Mouse (Mus musculus) neural tube, embryonic 12.5 days (tissue): ENCODE data around the gene Tet3. TPM values are rescaled to one million over a fixed set of nuclear protein-coding genes. Genes with fewer than 3 reads are reported as not detected.

Source experiments
- ATAC-seq: fragments of 200-750 bp; cut with Nextera tagmentation; 2 replicates; pipeline ENCODE4 v1.8.0; 2017; ENCODE audit warnings: low read depth, mild to moderate bottlenecking, moderate TSS enrichment, moderate library complexity; ENCODE audit not compliant: low FRiP score
- H3K27ac ChIP-seq: fragments of 300-500 bp; sonication (generic); 2 replicates; pipeline ENCODE4 v1.5.1; 2016
- H3K27me3 ChIP-seq: fragments of 300-500 bp; sonication (generic); replicated peaks from 2 replicates; pipeline ENCODE4 v1.6.1; 2016; ENCODE audit warnings: mild to moderate bottlenecking
- H3K36me3 ChIP-seq: fragments of 300-500 bp; sonication (generic); 2 replicates; pipeline ENCODE4 v1.6.1; 2016; ENCODE audit warnings: mild to moderate bottlenecking
- H3K4me1 ChIP-seq: fragments of 300-500 bp; sonication (generic); 2 replicates; pipeline ENCODE4 v1.6.1; 2016
- H3K4me2 ChIP-seq: fragments of 300-500 bp; sonication (generic); replicated peaks from 2 replicates; pipeline ENCODE4 v1.6.1; 2016; ENCODE audit warnings: mild to moderate bottlenecking
- H3K4me3 ChIP-seq: fragments of 300-500 bp; sonication (generic); 2 replicates; pipeline ENCODE4 v1.5.1; 2016
- H3K9ac ChIP-seq: fragments of 300-500 bp; sonication (generic); 2 replicates; pipeline ENCODE4 v1.6.1; 2016; ENCODE audit warnings: mild to moderate bottlenecking
- H3K9me3 ChIP-seq: fragments of 300-500 bp; sonication (generic); 2 replicates; pipeline ENCODE4 v1.6.1; 2016; ENCODE audit warnings: mild to moderate bottlenecking
- WGBS: fragments of 180-500 bp; shearing (Covaris S2); methylation state at CpG from one replicate; pipeline ENCODE4 v1.1.7; 2016; 5-methylcytosine and 5-hydroxymethylcytosine counted together
- polyA plus RNA-seq: library from polyadenylated mRNA; unstranded; fragments of >200 nt; fragmentation: Nextera tagmentation; extraction: Ambion mirVana; gene quantifications from 2 replicates; pipeline ENCODE4 v1.2.1, GENCODE M21; 2016

Gene Tet3
- polyA plus RNA-seq, 1 experiment from 2014 or later = 64.5 TPM

DNA sequence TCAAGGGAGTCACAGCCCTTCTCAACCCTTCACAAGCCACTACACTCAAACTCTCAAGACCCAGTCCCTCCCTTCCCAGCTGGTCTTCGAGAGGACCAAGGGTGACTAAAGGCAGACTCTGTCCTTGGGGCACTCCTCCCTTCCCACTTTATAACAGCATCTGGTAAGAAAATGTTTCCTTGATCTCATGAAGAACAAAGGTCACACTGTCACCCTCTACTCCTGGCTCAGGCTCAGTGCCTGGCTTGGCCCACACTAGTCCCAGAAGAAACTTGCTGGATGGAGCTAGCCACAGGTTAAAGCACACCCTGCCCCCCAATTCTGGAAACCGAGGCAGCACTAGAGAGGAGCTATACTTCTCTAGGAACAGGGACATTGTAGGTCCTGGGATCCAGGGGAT lies 13.1 kb downstream of the Tet3 start:
- Histone ChIP-seq H3K4me1 (peaks cover 75% of the 10 kb centered on the region), H3K36me3 (peaks cover 8% of the 10 kb centered on the region)

DNA sequence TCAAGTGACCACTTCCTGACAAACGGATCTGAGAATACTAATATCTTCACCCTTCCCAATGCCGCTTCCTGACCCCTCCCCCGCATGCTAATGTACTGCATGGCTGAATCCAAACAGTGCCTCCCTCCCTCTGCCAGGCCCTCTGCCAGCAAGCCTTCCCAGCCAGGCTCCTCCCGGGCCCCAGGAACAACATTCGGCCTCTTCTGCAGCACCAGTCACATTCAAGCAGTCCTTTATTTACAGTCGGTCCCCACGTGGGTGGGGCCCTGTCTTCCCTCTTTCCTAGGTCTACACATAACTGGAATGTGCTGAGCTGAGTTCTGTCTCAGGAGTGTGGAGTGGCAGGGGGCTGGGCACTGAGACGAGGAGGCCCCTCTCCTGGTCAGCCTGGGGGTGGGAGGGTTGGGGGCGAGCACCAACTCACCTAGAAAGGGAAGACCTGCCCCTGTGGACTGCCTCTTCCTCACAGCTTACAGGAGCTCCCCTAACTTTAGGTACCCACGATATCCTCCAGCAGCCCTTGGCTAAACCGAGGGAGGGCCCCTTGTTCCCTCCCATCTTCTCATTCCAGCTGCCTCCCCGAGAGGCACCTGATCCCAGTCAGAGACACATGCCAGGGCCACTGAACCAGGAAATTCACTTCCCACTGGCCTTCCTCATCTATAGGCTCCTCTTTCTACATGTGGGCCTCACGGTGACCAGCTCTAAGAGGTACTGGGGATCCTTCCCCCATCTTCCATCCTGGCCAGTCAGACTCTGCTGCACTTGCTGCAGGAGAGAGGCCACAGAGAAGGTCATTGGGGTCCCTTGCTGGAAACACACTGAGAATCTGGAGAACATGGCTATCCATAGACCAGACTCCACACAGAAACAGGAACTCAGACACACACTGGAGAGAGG lies 15.2 kb downstream of the Tet3 start:
- WGBS = 10% methylated on average over 13 of the region's 13 CpGs
- Histone ChIP-seq H3K9ac (0 out of 2 replicates have a peak overlapping the region, but pooled peaks have one; percentile 36), H3K27me3 (no peaks in the 10 kb centered on the region), H3K27ac (peak overlapping the region; percentile 43; the same call in 1 of the 2 replicates), H3K4me2 (peak overlapping the region; percentile 74), H3K36me3 (peaks cover 13% of the 10 kb centered on the region), H3K4me1 (peaks cover 77% of the 10 kb centered on the region), H3K4me3 (no peak overlapping the region; the same call in 1 of the 2 replicates), H3K9me3 (no peaks in the 10 kb centered on the region)
- peak; percentile 31 for ATAC-seq

More for the DNA sequence above, 13.1 kb downstream of the Tet3 start:
- Histone ChIP-seq H3K9me3 (no peaks in the 10 kb centered on the region), H3K4me3 (no peak overlapping the region), H3K27ac (no peak overlapping the region), H3K27me3 (no peaks in the 10 kb centered on the region), H3K4me2 (no peak overlapping the region), H3K9ac (no peak overlapping the region)
- 81% methylated on average over 2 of the region's 2 CpGs for WGBS
- ATAC-seq = no peak

DNA sequence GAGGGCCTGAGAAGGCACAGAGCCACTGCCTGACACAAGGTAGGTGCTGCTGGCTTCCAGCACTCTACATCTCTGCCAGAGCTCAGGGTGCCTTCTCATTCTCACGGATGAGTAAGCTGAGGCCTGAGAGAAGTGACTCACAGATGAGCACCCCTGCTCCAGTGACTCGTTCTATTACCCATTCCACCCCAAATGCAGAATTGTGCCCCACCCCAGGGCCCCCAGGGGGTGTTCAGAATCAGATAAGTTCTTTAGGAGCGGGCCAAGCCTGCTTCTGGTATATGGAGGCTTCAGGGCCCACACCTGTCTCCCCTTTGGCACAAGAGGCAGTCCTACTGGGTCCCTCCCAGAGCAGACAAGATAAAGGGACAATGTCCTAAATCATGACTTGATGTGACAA lies 16.2 kb downstream of the Tet3 start:
- Histone ChIP-seq H3K4me2 (peak overlapping the region; percentile 74), H3K4me1 (peaks cover 80% of the 10 kb centered on the region), H3K36me3 (peaks cover 19% of the 10 kb centered on the region), H3K9me3 (no peaks in the 10 kb centered on the region), H3K27me3 (no peaks in the 10 kb centered on the region), H3K27ac (no peak overlapping the region), H3K4me3 (no peak overlapping the region), H3K9ac (peak overlapping the region; percentile 33; the same call in 1 of the 2 replicates)
- 40% methylated on average over 3 of the region's 3 CpGs for WGBS
- no peak for ATAC-seq

DNA sequence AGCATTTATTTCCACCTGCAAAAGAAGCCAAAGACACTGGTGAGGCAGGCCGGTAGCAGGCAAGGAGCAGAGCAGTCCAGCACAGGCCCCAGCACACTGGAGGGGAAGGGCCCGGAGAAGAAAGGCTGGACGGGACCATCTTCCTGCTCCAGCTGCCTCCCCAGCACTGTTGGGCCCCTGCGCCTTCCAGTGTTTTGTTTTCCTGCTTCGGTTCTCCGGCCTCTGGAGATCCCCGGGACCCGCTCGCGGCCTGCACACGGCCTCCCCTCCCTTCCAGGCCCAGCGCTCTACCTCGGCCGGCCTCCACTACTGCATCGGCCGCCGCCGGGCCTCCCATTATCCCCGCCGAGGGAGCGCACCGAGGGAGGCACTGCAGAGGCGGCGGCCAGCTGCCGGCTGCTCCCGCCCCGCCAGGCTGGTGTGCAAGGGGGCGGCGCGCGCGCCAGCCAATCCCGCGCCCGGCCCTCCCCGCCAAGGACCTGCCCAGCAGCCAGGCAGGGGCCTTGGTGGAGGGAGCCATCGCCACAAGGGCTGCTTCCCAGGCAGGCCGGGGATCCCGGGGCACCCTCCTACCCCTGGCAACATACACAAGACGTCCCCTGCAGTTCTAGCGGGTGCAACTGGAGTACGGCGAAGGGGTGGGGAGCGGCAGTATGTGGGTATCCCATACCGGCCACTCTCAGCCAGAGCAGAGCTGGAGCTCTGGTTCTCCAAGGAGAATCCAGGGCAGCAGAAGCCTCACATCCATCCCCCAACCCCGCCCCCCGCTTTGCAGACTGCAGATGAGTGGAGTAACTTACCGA lies 17.4 kb downstream of the Tet3 start:
- Histone ChIP-seq H3K4me2 (peak overlapping the region; percentile 74), H3K4me1 (peaks cover 75% of the 10 kb centered on the region), H3K4me3 (peak overlapping the region; percentile 65), H3K27ac (peak overlapping the region; percentile 92), H3K9me3 (no peaks in the 10 kb centered on the region), H3K9ac (peak overlapping the region; percentile 80), H3K27me3 (no peaks in the 10 kb centered on the region), H3K36me3 (peaks cover 20% of the 10 kb centered on the region)
- under 1% methylated on average over 47 of the region's 48 CpGs for WGBS
- peak; percentile 82 for ATAC-seq

DNA sequence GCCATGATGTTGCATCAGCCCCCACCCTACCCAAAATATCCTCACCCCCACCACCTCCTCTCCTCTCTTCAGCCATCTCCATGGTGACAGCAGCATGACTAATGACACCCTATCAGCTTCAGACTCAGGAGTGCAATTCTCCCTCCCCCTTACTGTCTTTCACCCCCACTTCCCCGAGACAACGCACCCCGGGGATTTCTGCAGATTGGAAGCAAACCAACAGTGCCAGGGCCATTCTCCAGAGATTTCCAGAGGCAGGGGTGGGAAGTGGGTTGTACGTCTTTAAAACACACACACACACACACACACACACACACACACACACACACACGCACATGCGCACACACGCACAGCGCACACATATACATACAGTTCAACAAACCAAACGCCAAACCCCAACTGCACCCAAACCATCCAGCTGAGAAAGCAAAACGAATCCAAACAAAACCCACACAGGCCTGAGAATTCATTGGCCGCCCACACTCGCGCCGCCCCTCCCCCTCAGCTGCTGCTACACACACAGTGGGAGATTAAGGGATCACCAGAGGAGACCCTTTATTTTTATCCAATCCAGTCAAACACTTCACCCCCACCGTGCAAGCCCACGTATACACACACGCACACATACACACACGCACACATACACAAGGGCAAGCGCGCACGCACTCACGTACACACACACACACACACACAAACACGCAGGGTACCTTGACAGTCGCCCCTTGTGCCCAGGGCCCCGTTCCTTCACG lies 18.2 kb downstream of the Tet3 start:
- Histone ChIP-seq H3K36me3 (peaks cover 20% of the 10 kb centered on the region), H3K4me2 (peak overlapping the region; percentile 74), H3K4me3 (peak overlapping the region; percentile 65), H3K9me3 (no peaks in the 10 kb centered on the region), H3K27ac (peak overlapping the region; percentile 92), H3K27me3 (no peaks in the 10 kb centered on the region), H3K9ac (peak overlapping the region; percentile 80), H3K4me1 (peaks cover 79% of the 10 kb centered on the region)
- WGBS = 4% methylated on average over 26 of the region's 26 CpGs
- peak; percentile 59 for ATAC-seq

DNA sequence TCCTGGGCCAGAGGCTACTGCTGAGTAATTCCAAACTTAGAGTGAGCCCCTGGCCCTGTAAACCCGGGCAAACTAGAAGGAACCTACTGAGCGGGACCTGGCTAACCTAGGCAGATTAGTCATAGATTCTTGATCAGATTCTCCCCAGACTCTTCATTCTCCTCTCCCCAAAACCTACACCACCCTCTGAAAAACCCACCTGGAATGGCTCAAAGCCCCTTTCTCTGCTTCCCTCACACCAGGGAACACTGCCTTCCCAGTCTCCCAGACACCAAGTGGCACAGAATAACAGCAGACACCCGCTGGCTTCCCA lies 18.7 kb downstream of the Tet3 start:
- Histone ChIP-seq H3K9me3 (no peaks in the 10 kb centered on the region), H3K36me3 (peaks cover 19% of the 10 kb centered on the region), H3K9ac (peak overlapping the region; percentile 80), H3K27me3 (no peaks in the 10 kb centered on the region), H3K4me3 (peak overlapping the region; percentile 65), H3K4me1 (peaks cover 79% of the 10 kb centered on the region), H3K27ac (peak overlapping the region; percentile 92; the same call in 1 of the 2 replicates), H3K4me2 (peak overlapping the region; percentile 74)
- WGBS = 32% methylated on average over 3 of the region's 3 CpGs
- no peak for ATAC-seq

DNA sequence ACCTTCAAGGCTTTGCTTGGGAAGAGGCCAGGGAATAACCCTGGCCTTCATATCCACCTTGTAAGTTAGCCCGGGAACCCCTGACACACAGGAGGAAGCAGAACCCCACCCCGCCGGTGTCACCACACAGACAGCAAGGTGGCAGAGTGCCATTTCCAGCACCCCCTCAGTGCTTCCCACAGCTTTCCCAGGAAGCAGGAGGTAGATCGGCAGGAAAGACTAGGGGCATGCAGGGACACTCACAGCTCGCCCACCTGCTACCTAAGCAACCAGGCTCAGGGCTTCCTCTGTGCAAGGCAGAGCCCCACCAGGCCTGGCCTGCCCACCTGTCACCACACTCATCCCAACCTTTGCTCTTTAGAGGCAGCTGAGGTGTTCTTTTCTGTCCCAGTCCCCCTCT lies 19.1 kb downstream of the Tet3 start:
- peak overlapping the region; percentile 74 for H3K4me2 ChIP-seq
- no peaks in the 10 kb centered on the region for H3K9me3 ChIP-seq
- peak overlapping the region; percentile 65 for H3K4me3 ChIP-seq
- ATAC-seq = no peak
- 72% methylated on average over 5 of the region's 5 CpGs for WGBS
- no peaks in the 10 kb centered on the region for H3K27me3 ChIP-seq
- peaks cover 79% of the 10 kb centered on the region for H3K4me1 ChIP-seq
- no peak overlapping the region for H3K27ac ChIP-seq
- peak overlapping the region; percentile 80; the same call in 1 of the 2 replicates for H3K9ac ChIP-seq
- peaks cover 16% of the 10 kb centered on the region for H3K36me3 ChIP-seq

DNA sequence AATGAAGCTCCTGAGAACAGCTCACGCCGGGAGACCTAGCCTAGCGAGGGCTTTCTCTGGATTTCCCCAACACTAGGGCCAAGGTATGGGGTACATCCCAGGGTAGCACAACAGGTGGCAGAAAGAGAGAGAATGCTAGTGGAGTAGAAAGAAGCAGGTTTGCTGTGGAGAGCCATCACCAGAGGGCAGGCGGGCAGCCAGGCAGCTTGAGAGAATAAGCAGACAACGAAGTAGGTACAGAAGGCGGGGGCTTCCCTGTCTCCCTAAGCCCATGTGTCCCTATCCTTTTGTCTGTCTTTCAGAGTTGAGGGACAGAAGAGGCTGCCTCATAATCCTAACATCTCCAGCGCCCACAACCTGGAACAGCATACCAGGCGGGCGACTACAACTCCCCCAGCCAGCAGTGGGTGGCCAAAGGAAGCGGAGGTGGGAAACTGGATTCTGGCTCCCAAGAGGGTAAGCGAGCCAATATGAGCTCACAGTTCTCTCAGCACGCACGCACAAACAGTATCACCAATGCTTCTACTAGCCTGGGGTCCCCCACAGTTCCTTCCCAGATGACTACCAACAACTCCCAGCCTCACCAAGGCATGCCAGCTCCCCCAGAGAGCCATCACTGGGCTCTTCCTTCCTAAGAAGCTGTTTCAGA lies 19.6 kb downstream of the Tet3 start:
- 82% methylated on average over 13 of the region's 13 CpGs for WGBS
- peak overlapping the region; percentile 80; the same call in 1 of the 2 replicates for H3K9ac ChIP-seq
- ATAC-seq = no peak
- H3K27ac ChIP-seq = no peak overlapping the region
- H3K27me3 ChIP-seq = no peaks in the 10 kb centered on the region
- H3K4me3 ChIP-seq = peak overlapping the region; percentile 65
- H3K4me1 ChIP-seq = peaks cover 75% of the 10 kb centered on the region
- no peaks in the 10 kb centered on the region for H3K9me3 ChIP-seq
- H3K4me2 ChIP-seq = peak overlapping the region; percentile 74
- H3K36me3 ChIP-seq = peaks cover 15% of the 10 kb centered on the region; the same call in 1 of the 2 replicates

DNA sequence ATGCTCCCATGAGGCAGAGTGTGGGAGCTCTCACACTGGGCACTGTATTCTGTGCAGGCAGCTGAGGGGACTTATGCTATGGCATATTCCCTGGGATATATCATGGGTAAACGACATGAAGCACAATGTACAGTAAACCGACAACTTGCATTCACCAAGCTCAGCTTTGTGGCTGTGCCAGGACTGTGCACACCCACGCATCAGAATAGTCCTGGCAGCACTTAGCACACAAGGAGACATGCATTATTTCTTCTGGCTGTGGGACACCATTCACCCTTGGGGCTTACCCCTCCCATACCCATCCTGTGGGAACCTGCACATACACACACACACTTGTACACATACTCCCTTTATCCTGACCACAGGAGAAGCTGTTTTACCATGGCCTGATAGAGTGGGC lies 20.3 kb downstream of the Tet3 start:
- Histone ChIP-seq H3K27me3 (no peaks in the 10 kb centered on the region), H3K4me3 (no peak overlapping the region), H3K36me3 (peaks cover 20% of the 10 kb centered on the region; the same call in 1 of the 2 replicates), H3K4me1 (peaks cover 74% of the 10 kb centered on the region), H3K27ac (no peak overlapping the region), H3K4me2 (peak overlapping the region; percentile 74), H3K9ac (no peak overlapping the region), H3K9me3 (no peaks in the 10 kb centered on the region)
- 86% methylated on average over 3 of the region's 3 CpGs for WGBS
- ATAC-seq = no peak

DNA sequence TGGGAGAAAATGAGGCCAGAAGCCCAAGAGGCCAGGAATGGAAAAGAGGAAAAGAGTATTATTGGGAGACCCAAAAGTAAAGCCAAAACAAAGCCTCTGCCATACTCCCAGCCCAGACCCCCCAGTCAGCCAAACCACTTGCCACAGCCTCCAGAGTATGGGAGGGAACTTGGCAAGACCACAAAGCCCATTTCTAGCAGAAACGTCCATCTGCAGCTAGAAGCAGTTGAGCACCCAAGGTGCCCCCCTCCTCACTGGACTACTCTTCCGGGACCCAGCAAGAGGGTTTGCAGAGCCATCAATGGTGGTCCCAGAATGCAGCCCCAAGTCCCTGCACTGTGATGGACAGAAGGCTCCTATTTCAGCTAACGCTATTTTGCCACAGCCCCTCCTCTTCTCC lies 21.1 kb downstream of the Tet3 start:
- no peak for ATAC-seq
- Histone ChIP-seq H3K4me2 (peak overlapping the region; percentile 74), H3K36me3 (peaks cover 23% of the 10 kb centered on the region; the same call in 1 of the 2 replicates), H3K9ac (no peak overlapping the region), H3K9me3 (no peaks in the 10 kb centered on the region), H3K27ac (no peak overlapping the region), H3K27me3 (no peaks in the 10 kb centered on the region), H3K4me1 (peaks cover 69% of the 10 kb centered on the region), H3K4me3 (no peak overlapping the region)
- WGBS = 57% methylated on average over 3 of the region's 3 CpGs

DNA sequence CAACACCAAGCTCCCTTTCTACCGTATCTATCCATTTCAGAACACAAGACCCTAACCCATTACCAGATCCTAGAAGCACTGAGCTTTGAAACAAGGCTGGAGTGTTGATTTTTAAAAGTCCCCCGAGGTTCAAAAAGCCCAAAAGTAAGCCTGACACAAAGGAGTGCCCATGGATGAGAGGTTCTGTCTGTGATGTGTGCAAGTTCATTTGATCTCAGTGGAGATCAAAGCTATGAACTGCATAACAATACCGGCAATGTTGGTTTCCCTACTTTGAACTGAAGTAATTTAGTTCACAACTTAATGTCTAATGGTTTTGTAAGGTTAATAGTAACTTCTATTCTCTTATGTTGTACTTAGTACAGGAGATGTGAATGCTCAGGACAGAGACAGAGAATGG lies 21.7 kb downstream of the Tet3 start:
- no peak for ATAC-seq
- no peak overlapping the region for H3K4me2 ChIP-seq

More for the DNA sequence above, 21.7 kb downstream of the Tet3 start:
- Histone ChIP-seq H3K9ac (no peak overlapping the region), H3K27me3 (no peaks in the 10 kb centered on the region), H3K9me3 (no peaks in the 10 kb centered on the region), H3K27ac (no peak overlapping the region), H3K4me1 (peaks cover 68% of the 10 kb centered on the region), H3K4me3 (no peak overlapping the region), H3K36me3 (peaks cover 29% of the 10 kb centered on the region; the same call in 1 of the 2 replicates)
- 79% methylated on average over 3 of the region's 3 CpGs for WGBS
